Mouse (Mus musculus) ES-Bruce4 (cell line): Measurements from ENCODE around the gene Sgms2. TPM values are rescaled to one million over a fixed set of nuclear protein-coding genes. Genes with fewer than 3 reads are reported as not detected.

Experiments
- H3K27ac ChIP-seq: 2 replicates; pipeline ENCODE4 v1.5.1; 2012; ENCODE audit warnings: low read length, inconsistent platforms; ENCODE audit not compliant: insufficient read depth
- H3K27me3 ChIP-seq: 2 replicates; pipeline ENCODE4 v1.6.1; 2012; ENCODE audit warnings: mild to moderate bottlenecking, low read length, inconsistent platforms; ENCODE audit not compliant: control insufficient read depth, poor library complexity, insufficient read depth, severe bottlenecking
- H3K36me3 ChIP-seq: 2 replicates; pipeline ENCODE4 v1.6.1; 2012; ENCODE audit warnings: inconsistent platforms, mild to moderate bottlenecking, low read length, moderate library complexity; ENCODE audit not compliant: control insufficient read depth, poor library complexity, insufficient read depth, severe bottlenecking
- H3K4me1 ChIP-seq: one replicate; pipeline ENCODE4 v1.8.1; 2011; ENCODE audit warnings: low read length; ENCODE audit not compliant: control insufficient read depth, insufficient read depth
- H3K4me3 ChIP-seq: 2 replicates; pipeline ENCODE4 v1.5.1; 2011; ENCODE audit warnings: low read depth, mild to moderate bottlenecking, low read length
- H3K9ac ChIP-seq: 2 replicates; pipeline ENCODE4 v1.6.1; 2012; ENCODE audit warnings: low read depth, mild to moderate bottlenecking, inconsistent platforms; ENCODE audit not compliant: poor library complexity, severe bottlenecking
- H3K9me3 ChIP-seq: replicated peaks from 2 replicates; pipeline ENCODE4 v1.6.1; 2012; ENCODE audit warnings: mild to moderate bottlenecking, low read length, inconsistent platforms; ENCODE audit not compliant: control insufficient read depth, poor library complexity, insufficient read depth, severe bottlenecking
- CTCF ChIP-seq: IDR thresholded peaks from one replicate; pipeline ENCODE4 v1.8.1; 2011; ENCODE audit warnings: low read depth, low read length
- EP300 ChIP-seq: IDR thresholded peaks from 2 replicates; pipeline ENCODE4 v1.6.1; 2011; ENCODE audit warnings: low read depth, low read length; ENCODE audit not compliant: insufficient read depth
- POLR2A ChIP-seq: IDR thresholded peaks from one replicate; pipeline ENCODE4 v1.8.1; 2011; ENCODE audit warnings: low read length; ENCODE audit not compliant: insufficient read depth
- polyA plus RNA-seq: library from polyadenylated mRNA; stranded (reverse); fragments of >200 nt; gene quantifications from 2 replicates; pipeline ENCODE4 v1.2.4, GENCODE M21; 2011; ENCODE audit warnings: low read depth; ENCODE audit not compliant: missing spikeins, insufficient read depth, insufficient read length

The Sgms2 gene
- polyA plus RNA-seq, 1 experiment, result 2.2 TPM

GRCm38 (mm10) chr3:131299078-131299477 lies 192.1 kb downstream of the Sgms2 start:
- H3K36me3 ChIP-seq, result no peaks in the 10 kb centered on the region
- H3K9ac ChIP-seq, result no peak overlapping the region
- H3K9me3 ChIP-seq, result no peaks in the 10 kb centered on the region
- H3K4me1 ChIP-seq, result no peaks in the 10 kb centered on the region
- TF ChIP-seq EP300, result no peak
- TF ChIP-seq CTCF, result no peak
- no peak for TF ChIP-seq POLR2A
- no peak overlapping the region for H3K4me3 ChIP-seq
- no peaks in the 10 kb centered on the region for H3K27me3 ChIP-seq
- H3K27ac ChIP-seq, result no peak overlapping the region

DNA sequence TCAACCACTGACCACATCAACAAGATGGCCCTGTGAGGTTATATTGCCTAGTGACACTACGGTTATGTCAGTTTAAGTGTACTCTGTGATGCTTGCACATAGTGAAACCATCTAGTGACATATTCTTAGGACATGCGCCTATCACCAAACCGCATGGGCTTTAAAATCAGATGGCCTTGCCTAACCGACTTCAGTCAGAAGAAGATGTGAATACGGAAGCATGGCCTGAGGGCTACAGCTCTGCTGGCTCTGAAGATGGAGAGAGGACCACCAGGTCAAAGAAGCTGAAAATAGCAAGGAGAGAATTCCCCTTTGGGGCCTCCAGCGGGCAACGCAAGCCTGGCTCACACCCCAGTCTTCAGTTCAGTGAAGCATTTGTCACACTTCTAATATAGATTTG lies 194.3 kb downstream of the Sgms2 start:
- no peak overlapping the region for H3K9ac ChIP-seq
- no peaks in the 10 kb centered on the region for H3K9me3 ChIP-seq
- no peaks in the 10 kb centered on the region for H3K4me1 ChIP-seq
- TF ChIP-seq POLR2A, result no peak
- no peak for TF ChIP-seq EP300
- no peak for TF ChIP-seq CTCF
- H3K36me3 ChIP-seq, result no peaks in the 10 kb centered on the region
- no peaks in the 10 kb centered on the region for H3K27me3 ChIP-seq
- H3K27ac ChIP-seq, result no peak overlapping the region
- no peak overlapping the region for H3K4me3 ChIP-seq

GRCm38 (mm10) chr3:131295513-131296200 lies 195.6 kb downstream of the Sgms2 start:
- Histone ChIP-seq H3K27ac (no peak overlapping the region), H3K9ac (no peak overlapping the region), H3K4me1 (no peaks in the 10 kb centered on the region), H3K36me3 (no peaks in the 10 kb centered on the region), H3K27me3 (no peaks in the 10 kb centered on the region), H3K9me3 (no peaks in the 10 kb centered on the region), H3K4me3 (no peak overlapping the region)
- TF ChIP-seq CTCF (no peak), POLR2A (no peak), EP300 (no peak)

DNA sequence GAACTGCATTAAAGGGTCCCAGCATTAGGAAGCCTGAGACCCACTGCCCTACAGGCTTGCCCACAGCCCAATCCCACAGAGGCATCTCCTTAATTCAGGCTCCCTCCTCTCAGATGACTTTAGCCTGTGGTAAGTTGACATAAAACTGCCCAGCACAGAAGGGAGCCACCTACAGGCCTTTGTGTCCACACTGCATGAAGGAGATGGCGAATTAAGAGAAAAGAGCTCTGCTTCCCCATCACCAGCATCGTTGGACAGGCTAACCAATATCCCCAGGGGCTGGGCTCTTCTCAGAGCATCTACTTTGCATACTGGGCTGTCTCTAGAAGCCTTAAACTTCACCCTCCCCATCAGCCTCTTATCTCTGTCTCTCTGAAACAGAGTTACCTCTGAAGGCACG lies 196.7 kb downstream of the Sgms2 start:
- no peaks in the 10 kb centered on the region for H3K27me3 ChIP-seq
- TF ChIP-seq CTCF (no peak), EP300 (no peak), POLR2A (no peak)
- no peaks in the 10 kb centered on the region for H3K9me3 ChIP-seq
- H3K27ac ChIP-seq, result no peak overlapping the region
- no peak overlapping the region for H3K9ac ChIP-seq
- no peaks in the 10 kb centered on the region for H3K4me1 ChIP-seq
- no peak overlapping the region for H3K4me3 ChIP-seq
- no peaks in the 10 kb centered on the region for H3K36me3 ChIP-seq

DNA sequence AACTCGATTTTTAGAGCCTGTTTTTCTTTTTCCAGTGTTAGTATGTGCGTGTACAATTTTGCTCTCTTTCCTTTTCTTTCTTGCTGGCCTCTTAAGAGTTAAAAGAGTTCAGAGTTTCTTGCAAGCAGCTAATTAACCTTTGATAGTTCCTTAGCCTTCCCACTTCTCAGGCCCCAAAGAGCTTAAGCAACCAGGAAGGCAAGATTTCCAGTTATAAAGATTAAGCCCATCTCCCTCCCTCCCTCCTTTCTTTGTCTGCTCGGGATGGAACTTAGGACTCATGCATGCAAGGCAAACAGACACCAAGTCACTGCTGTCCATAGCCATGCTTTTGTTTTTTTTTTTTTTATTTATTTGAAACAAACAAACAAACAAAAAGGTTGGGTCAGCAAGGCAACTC lies 198.3 kb downstream of the Sgms2 start:
- Histone ChIP-seq H3K9me3 (no peaks in the 10 kb centered on the region), H3K4me1 (no peaks in the 10 kb centered on the region), H3K4me3 (no peak overlapping the region), H3K36me3 (no peaks in the 10 kb centered on the region), H3K27me3 (no peaks in the 10 kb centered on the region), H3K27ac (no peak overlapping the region), H3K9ac (no peak overlapping the region)
- TF ChIP-seq EP300, result no peak
- no peak for TF ChIP-seq POLR2A
- TF ChIP-seq CTCF, result no peak

DNA sequence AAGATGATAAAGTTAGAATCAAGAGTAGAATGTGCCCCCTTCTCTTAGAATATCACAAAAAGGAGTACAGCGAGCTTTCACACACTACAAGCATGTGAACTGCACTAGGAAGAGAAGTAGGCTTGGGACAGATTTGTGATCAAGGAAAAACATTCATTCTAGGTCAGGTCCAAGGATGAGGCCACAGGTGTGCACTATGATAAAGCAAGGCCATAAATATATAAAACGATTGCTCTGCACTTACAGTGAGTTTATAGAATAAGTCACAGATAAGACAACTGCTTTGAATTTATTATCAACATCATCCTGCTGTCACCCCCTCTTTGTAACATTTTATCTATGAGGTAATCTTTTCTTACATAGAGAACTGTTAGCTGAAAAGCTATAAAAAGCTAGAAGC lies 198.9 kb downstream of the Sgms2 start:
- Histone ChIP-seq H3K27ac (no peak overlapping the region), H3K9me3 (no peaks in the 10 kb centered on the region)
- TF ChIP-seq CTCF (no peak), EP300 (no peak), POLR2A (no peak)

More for the DNA sequence above, 198.9 kb downstream of the Sgms2 start:
- Histone ChIP-seq H3K9ac (no peak overlapping the region), H3K4me1 (no peaks in the 10 kb centered on the region), H3K4me3 (no peak overlapping the region), H3K36me3 (no peaks in the 10 kb centered on the region), H3K27me3 (no peaks in the 10 kb centered on the region)
